In the genomic region with DNA sequence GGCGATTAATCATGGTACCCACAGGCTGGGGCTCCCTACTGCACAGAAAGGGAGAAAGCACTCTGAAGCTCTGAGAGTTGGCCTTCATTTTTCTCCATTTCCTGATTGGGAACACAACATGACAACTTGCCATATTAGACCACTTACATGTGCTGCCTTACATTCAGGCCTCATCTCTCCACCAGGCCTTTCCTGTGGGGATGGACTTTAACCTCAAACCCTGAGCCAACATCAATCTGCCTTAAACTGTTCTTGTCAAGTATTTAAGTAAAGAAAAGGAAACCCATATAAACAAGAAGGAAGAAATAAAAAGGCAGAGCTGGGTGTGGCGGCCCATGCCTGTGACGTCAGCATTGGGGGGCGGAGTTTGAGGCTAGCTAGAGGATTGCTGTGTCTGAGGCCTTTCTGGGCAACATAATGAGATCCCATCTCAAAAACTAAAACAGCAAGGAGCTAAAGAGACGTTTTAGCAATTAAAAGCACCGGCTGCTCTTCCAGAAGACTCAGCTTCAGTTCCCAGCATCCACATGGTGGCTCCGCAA, we compare ENCODE assay signal across 11 mouse cellular contexts. TPM values are rescaled to one million over a fixed set of nuclear protein-coding genes. Genes with fewer than 3 reads are reported as not detected.
DNase-seq lines count a peak whose midpoint lies in the region; ATAC-seq and TF ChIP-seq lines count a peak whose summit lies in the region.
"Had no signal": no experiment of that assay in that cellular context is flagged by ENCODE, and none has a peak within 500 bp of the region (broad histone marks: within the 10 kb centered on the region; RNA-seq: fewer than 3 reads in every experiment).

No protein-coding gene starts in this region.

- no peaks in the 10 kb centered on the region for H3K9me3 ChIP-seq in intestine, postnatal 0 days (ENCODE audit: control insufficient read depth)
- no peaks in the 10 kb centered on the region for H3K9me3 ChIP-seq in intestine, embryonic 16.5 days (ENCODE audit: control insufficient read depth, low read length)
- H3K9me3 ChIP-seq in stomach, embryonic 16.5 days (replicated peaks; ENCODE audit: control insufficient read depth, low read length) = no peaks in the 10 kb centered on the region
- H3K9me3 ChIP-seq in heart, embryonic 10.5 days = no peaks in the 10 kb centered on the region
- H3K9me3 ChIP-seq: forebrain, embryonic 13.5 days; limb, embryonic 15.5 days; neural tube, embryonic 13.5 days had no signal

- no peak overlapping the region for H3K4me2 ChIP-seq in intestine, postnatal 0 days (replicated peaks; ENCODE audit: low read depth)
- H3K4me2 ChIP-seq in intestine, embryonic 16.5 days (ENCODE audit: low read depth, low read length) = no peak overlapping the region
- no peak overlapping the region for H3K4me2 ChIP-seq in stomach, embryonic 16.5 days (ENCODE audit: low read depth, low read length)
- H3K4me2 ChIP-seq: forebrain, embryonic 13.5 days; limb, embryonic 15.5 days; neural tube, embryonic 13.5 days had no signal

- H3K36me3 ChIP-seq in intestine, postnatal 0 days (ENCODE audit: control insufficient read depth, insufficient read depth) = no peaks in the 10 kb centered on the region
- no peaks in the 10 kb centered on the region for H3K36me3 ChIP-seq in intestine, embryonic 16.5 days (ENCODE audit: control insufficient read depth, insufficient read depth, low read length)
- H3K36me3 ChIP-seq in stomach, embryonic 16.5 days (ENCODE audit: control insufficient read depth, insufficient read depth, low read length) = no peaks in the 10 kb centered on the region
- no peaks in the 10 kb centered on the region for H3K36me3 ChIP-seq in heart, embryonic 10.5 days
- H3K36me3 ChIP-seq: limb, embryonic 15.5 days; neural tube, embryonic 13.5 days had no signal

- no peak for TF ChIP-seq CTCF in intestine, postnatal 0 days (IDR thresholded peaks at IDR 0.05; ENCODE audit: low read depth)
- no peak for TF ChIP-seq CTCF in left cerebral cortex, adult 2 months (IDR thresholded peaks at IDR 0.05)

- no peaks in the 10 kb centered on the region for H3K27me3 ChIP-seq in intestine, postnatal 0 days (replicated peaks; ENCODE audit: control insufficient read depth, insufficient read depth, low read length)
- no peaks in the 10 kb centered on the region for H3K27me3 ChIP-seq in intestine, embryonic 16.5 days (replicated peaks; ENCODE audit: control insufficient read depth, insufficient read depth, low read length)
- no peaks in the 10 kb centered on the region for H3K27me3 ChIP-seq in stomach, embryonic 16.5 days (ENCODE audit: control insufficient read depth, insufficient read depth, low read length)
- no peaks in the 10 kb centered on the region for H3K27me3 ChIP-seq in heart, embryonic 10.5 days (ENCODE audit: insufficient read depth, poor library complexity, severe bottlenecking)
- H3K27me3 ChIP-seq: limb, embryonic 15.5 days had no signal

- peak; percentile 63 for ATAC-seq in intestine, postnatal 0 days
- ATAC-seq in intestine, embryonic 16.5 days = no peak
- 0 out of 2 replicates have a peak, but pooled peaks have one; percentile 25 for ATAC-seq in stomach, embryonic 16.5 days (ENCODE audit: insufficient read depth, low FRiP score)
- ATAC-seq: forebrain, embryonic 13.5 days had no signal

- H3K4me3 ChIP-seq in intestine, postnatal 0 days (ENCODE audit: low read depth, low read length) = no peak overlapping the region
- H3K4me3 ChIP-seq in intestine, embryonic 16.5 days (ENCODE audit: low read length) = no peak overlapping the region
- H3K4me3 ChIP-seq in stomach, embryonic 16.5 days (replicated peaks; ENCODE audit: low read length) = no peak overlapping the region
- no peak overlapping the region for H3K4me3 ChIP-seq in left cerebral cortex, adult 2 months
- H3K4me3 ChIP-seq in heart, embryonic 10.5 days = no peak overlapping the region
- H3K4me3 ChIP-seq: forebrain, embryonic 13.5 days; limb, embryonic 15.5 days; neural tube, embryonic 13.5 days had no signal

- no peaks in the 10 kb centered on the region for H3K4me1 ChIP-seq in intestine, postnatal 0 days (replicated peaks; ENCODE audit: control insufficient read depth, insufficient read depth, low read length)
- H3K4me1 ChIP-seq in intestine, embryonic 16.5 days (ENCODE audit: control insufficient read depth, insufficient read depth, low read length) = peaks cover 17% of the 10 kb centered on the region
- H3K4me1 ChIP-seq in stomach, embryonic 16.5 days (ENCODE audit: control insufficient read depth, insufficient read depth, low read length) = peaks cover under 1% of the 10 kb centered on the region; the same call in 1 of the 2 replicates
- peaks cover 12% of the 10 kb centered on the region for H3K4me1 ChIP-seq in heart, embryonic 10.5 days

- peak; percentile 72 for DNase-seq in R1 (ENCODE audit: low read depth, low spot score)
- DNase-seq in lung, postnatal 10 days = peak; percentile 69
- DNase-seq in left cerebral cortex, adult 2 months (ENCODE audit: extremely low spot score in 1 of 2, low spot score in 2 of 2) = no peak
- DNase-seq in ovary, adult 18-20 months (ENCODE audit: low spot score) = no peak
- no peak for DNase-seq in heart, embryonic 10.5 days (ENCODE audit: low spot score)

- WGBS in intestine, postnatal 0 days = 69% methylated on average over 7 of the region's 7 CpGs
- WGBS in intestine, embryonic 16.5 days = 66% methylated on average over 7 of the region's 7 CpGs
- WGBS in stomach, embryonic 16.5 days = 63% methylated on average over 7 of the region's 7 CpGs
- WGBS in heart, embryonic 10.5 days = 71% methylated on average over 7 of the region's 7 CpGs

- H3K27ac ChIP-seq in intestine, postnatal 0 days (ENCODE audit: low read depth, low read length) = no peak overlapping the region
- no peak overlapping the region; the same call in 1 of the 2 replicates for H3K27ac ChIP-seq in intestine, embryonic 16.5 days (ENCODE audit: low read length)
- H3K27ac ChIP-seq in stomach, embryonic 16.5 days (ENCODE audit: low read length) = no peak overlapping the region
- no peak overlapping the region for H3K27ac ChIP-seq in left cerebral cortex, adult 2 months
- no peak overlapping the region for H3K27ac ChIP-seq in heart, embryonic 10.5 days
- H3K27ac ChIP-seq: forebrain, embryonic 13.5 days; limb, embryonic 15.5 days; neural tube, embryonic 13.5 days had no signal

- H3K9ac ChIP-seq in intestine, postnatal 0 days (ENCODE audit: low read depth, low read length) = no peak overlapping the region
- H3K9ac ChIP-seq in intestine, embryonic 16.5 days (ENCODE audit: low read depth, low read length) = no peak overlapping the region
- no peak overlapping the region for H3K9ac ChIP-seq in stomach, embryonic 16.5 days (ENCODE audit: low read length)
- H3K9ac ChIP-seq: forebrain, embryonic 13.5 days; limb, embryonic 15.5 days; neural tube, embryonic 13.5 days had no signal

- intact Hi-C loops in left cerebral cortex, adult 2 months (cut with DNase I) = no loop called here

RNA-seq across cellular contexts. Expression of a gene that starts 5.3 kb away (rescaled TPM):
- 6.3 and 6.7 TPM in 2 replicates for polyA plus RNA-seq in intestine, postnatal 0 days (2015; fragmentation: Nextera tagmentation; extraction: Ambion mirVana)
- 3.0 and 3.3 TPM in 2 replicates for polyA plus RNA-seq in intestine, embryonic 16.5 days (2015; fragmentation: Nextera tagmentation; extraction: Ambion mirVana)
- 4.3 and 5.7 TPM in 2 replicates for polyA plus RNA-seq in stomach, embryonic 16.5 days (2015; fragmentation: Nextera tagmentation; extraction: Ambion mirVana)
- 10 to 100 TPM; 14.3 to 14.4 TPM for total RNA-seq in left cerebral cortex, adult 2 months (2021)
- polyA plus RNA-seq in heart, embryonic 10.5 days (2016; fragmentation: Nextera tagmentation; extraction: Ambion mirVana) = 2.8 and 4.1 TPM in 2 replicates

RNA-seq across cellular contexts. Expression of a gene that starts 31.5 kb away (rescaled TPM):
- 1.9 and 3.3 TPM in 2 replicates for polyA plus RNA-seq in intestine, postnatal 0 days (2015; fragmentation: Nextera tagmentation; extraction: Ambion mirVana)
- 1.2 and 1.6 TPM in 2 replicates for polyA plus RNA-seq in intestine, embryonic 16.5 days (2015; fragmentation: Nextera tagmentation; extraction: Ambion mirVana)
- polyA plus RNA-seq in stomach, embryonic 16.5 days (2015; fragmentation: Nextera tagmentation; extraction: Ambion mirVana) = 16.1 and 22.6 TPM in 2 replicates
- total RNA-seq in left cerebral cortex, adult 2 months (2021) = under 1 TPM; 0.33 to 0.34 TPM
- polyA plus RNA-seq in heart, embryonic 10.5 days (2016; fragmentation: Nextera tagmentation; extraction: Ambion mirVana) = 0.11 and 0.28 TPM in 2 replicates

RNA-seq across cellular contexts. Expression of a gene that starts 33.2 kb away (rescaled TPM):
- polyA plus RNA-seq in intestine, postnatal 0 days (2015; fragmentation: Nextera tagmentation; extraction: Ambion mirVana) = 165 and 172 TPM in 2 replicates
- polyA plus RNA-seq in intestine, embryonic 16.5 days (2015; fragmentation: Nextera tagmentation; extraction: Ambion mirVana) = 254 and 256 TPM in 2 replicates
- 218 and 219 TPM in 2 replicates for polyA plus RNA-seq in stomach, embryonic 16.5 days (2015; fragmentation: Nextera tagmentation; extraction: Ambion mirVana)
- 10 to 100 TPM; 90.1 to 93.1 TPM for total RNA-seq in left cerebral cortex, adult 2 months (2021)
- polyA plus RNA-seq in heart, embryonic 10.5 days (2016; fragmentation: Nextera tagmentation; extraction: Ambion mirVana) = 229 and 251 TPM in 2 replicates

RNA-seq across cellular contexts. Expression of a gene that starts 47.3 kb away (rescaled TPM):
- polyA plus RNA-seq in intestine, postnatal 0 days (2015; fragmentation: Nextera tagmentation; extraction: Ambion mirVana) = 1.2 and 1.8 TPM in 2 replicates
- polyA plus RNA-seq in intestine, embryonic 16.5 days (2015; fragmentation: Nextera tagmentation; extraction: Ambion mirVana) = 2.4 and 3.6 TPM in 2 replicates
- polyA plus RNA-seq in stomach, embryonic 16.5 days (2015; fragmentation: Nextera tagmentation; extraction: Ambion mirVana) = 3.1 and 3.3 TPM in 2 replicates
- 10 to 100 TPM; 12.8 to 15.0 TPM for total RNA-seq in left cerebral cortex, adult 2 months (2021)
- 3.2 and 6.9 TPM in 2 replicates for polyA plus RNA-seq in heart, embryonic 10.5 days (2016; fragmentation: Nextera tagmentation; extraction: Ambion mirVana)

RNA-seq across cellular contexts. Expression of a gene that starts 57.2 kb away (rescaled TPM):
- polyA plus RNA-seq in intestine, postnatal 0 days (2015; fragmentation: Nextera tagmentation; extraction: Ambion mirVana) = 148 and 158 TPM in 2 replicates
- 141 and 151 TPM in 2 replicates for polyA plus RNA-seq in intestine, embryonic 16.5 days (2015; fragmentation: Nextera tagmentation; extraction: Ambion mirVana)
- 122 and 126 TPM in 2 replicates for polyA plus RNA-seq in stomach, embryonic 16.5 days (2015; fragmentation: Nextera tagmentation; extraction: Ambion mirVana)
- 10 to 100 TPM; 63.7 to 66.4 TPM for total RNA-seq in left cerebral cortex, adult 2 months (2021)
- 139 and 141 TPM in 2 replicates for polyA plus RNA-seq in heart, embryonic 10.5 days (2016; fragmentation: Nextera tagmentation; extraction: Ambion mirVana)

Comparison
In these comparisons a context has a peak if more than half of its experiments do, and no peak if none do; other contexts are left out.
1. DNase-seq: peak in R1 (single experiment) and lung, postnatal 10 days (single experiment); none in left cerebral cortex, adult 2 months (0 of 2), ovary, adult 18-20 months (single experiment) and heart, embryonic 10.5 days (single experiment).